ENCODE assay signal across 15 mouse cellular contexts in the genomic region with DNA sequence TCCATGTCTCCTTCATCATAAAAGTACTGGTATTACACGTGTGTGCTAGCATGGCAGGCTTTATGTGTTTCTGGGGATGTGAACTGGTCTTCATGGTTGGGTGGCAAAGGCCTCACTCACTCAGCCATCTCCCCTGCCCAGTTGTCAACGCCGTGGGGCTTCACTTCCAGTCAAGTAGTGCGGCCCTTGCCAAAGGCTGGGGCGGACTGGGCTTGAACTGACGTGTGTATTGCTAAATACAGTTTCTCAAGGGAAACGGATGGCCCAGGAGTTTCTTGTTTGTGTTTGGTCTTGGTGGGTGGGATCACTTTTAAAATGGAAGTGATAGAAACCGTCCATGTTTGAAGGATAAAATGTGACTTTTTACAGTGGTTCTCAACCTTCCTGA.
"Had no signal": no experiment of that assay in that cellular context is flagged by ENCODE, and none has a peak within 500 bp of the region (broad histone marks: within the 10 kb centered on the region; RNA-seq: fewer than 3 reads in every experiment).

No protein-coding gene starts in this region.

- H3K36me3 ChIP-seq: kidney, embryonic 15.5 days; limb, embryonic 12.5 days; limb, embryonic 15.5 days; midbrain, embryonic 15.5 days; neural tube, embryonic 12.5 days had no signal

- H3K27ac ChIP-seq: limb, embryonic 12.5 days; limb, embryonic 15.5 days; liver, embryonic 14.5 days; midbrain, embryonic 12.5 days; midbrain, embryonic 15.5 days; neural tube, embryonic 12.5 days had no signal

- ATAC-seq: liver, postnatal 0 days; midbrain, embryonic 15.5 days had no signal

- DNase-seq: kidney, adult 8-10 months; kidney, postnatal 10 days; kidney, postnatal 36 days; left cerebral cortex, postnatal 4 days; liver, postnatal 0 days; lung, embryonic 14.5 days; retina, postnatal 1 day had no signal

- H3K27me3 ChIP-seq: kidney, embryonic 15.5 days; limb, embryonic 12.5 days; limb, embryonic 15.5 days; midbrain, embryonic 12.5 days; midbrain, embryonic 15.5 days; neural tube, embryonic 12.5 days had no signal

- H3K9ac ChIP-seq: kidney, embryonic 15.5 days; limb, embryonic 12.5 days; limb, embryonic 15.5 days; liver, embryonic 14.5 days; liver, postnatal 0 days; lung, embryonic 14.5 days; midbrain, embryonic 12.5 days; midbrain, embryonic 15.5 days; neural tube, embryonic 12.5 days had no signal

- H3K4me2 ChIP-seq: kidney, embryonic 15.5 days; limb, embryonic 12.5 days; limb, embryonic 15.5 days; liver, embryonic 11.5 days; lung, embryonic 14.5 days; midbrain, embryonic 12.5 days; midbrain, embryonic 15.5 days; neural tube, embryonic 12.5 days had no signal

- H3K4me3 ChIP-seq: kidney, embryonic 15.5 days; limb, embryonic 12.5 days; limb, embryonic 15.5 days; midbrain, embryonic 12.5 days; midbrain, embryonic 15.5 days; neural tube, embryonic 12.5 days had no signal

- H3K9me3 ChIP-seq: kidney, embryonic 15.5 days; limb, embryonic 15.5 days; midbrain, embryonic 12.5 days; midbrain, embryonic 15.5 days; neural tube, embryonic 12.5 days had no signal
